Mouse (Mus musculus) urinary bladder, adult 2 months (tissue): ENCODE measurements around the gene Plpp6. TPM values are rescaled to one million over a fixed set of nuclear protein-coding genes. Genes with fewer than 3 reads are reported as not detected.
"Not testable (repeated sequence)": the region's sequence is repeated elsewhere in the genome, so short reads cannot be mapped to it uniquely, and the experiment has no call there.

Source experiments
- DNase-seq: peaks from one replicate; pipeline ENCODE4 v3.0.0; 2022; ENCODE audit warnings: low spot score
- polyA plus RNA-seq: library from polyadenylated mRNA; depleted of rRNA; stranded (reverse); fragments of >200 nt; gene quantifications from 2 replicates; pipeline ENCODE4 v1.2.3, GENCODE M21; 2012; rRNA removed

Gene Plpp6
- polyA plus RNA-seq, 1 experiment: 8.3 TPM

DNA sequence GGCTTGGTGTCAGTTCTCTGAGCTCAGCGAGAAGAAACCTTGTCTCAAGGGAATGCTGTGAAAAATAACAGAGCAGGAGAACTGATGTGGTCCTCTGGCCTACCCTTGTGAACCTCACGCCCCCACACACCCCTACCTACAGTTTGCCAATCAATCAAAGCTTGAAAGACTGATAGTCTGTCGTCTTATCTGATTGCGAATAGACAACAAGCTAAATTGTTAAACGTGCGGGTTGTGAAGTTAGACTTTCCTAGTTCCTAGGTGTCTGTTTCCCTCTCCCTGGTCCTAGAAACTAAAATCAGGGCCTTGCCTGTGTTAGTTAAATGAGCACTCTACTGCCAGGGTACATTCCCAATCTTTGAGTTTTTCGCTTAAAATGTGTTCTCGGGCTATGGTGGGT is 25.8 kb downstream of the Plpp6 start:
- DNase-seq: no peak

- peak; percentile 96 for DNase-seq
These were observed 26.4 kb downstream of the Plpp6 start, which contains the start of gene Cdc37l1 for GRCm38 (mm10) chr19:28990194-28990589. Cdc37l1 (plus strand) TSS chr19:28990352.

DNA sequence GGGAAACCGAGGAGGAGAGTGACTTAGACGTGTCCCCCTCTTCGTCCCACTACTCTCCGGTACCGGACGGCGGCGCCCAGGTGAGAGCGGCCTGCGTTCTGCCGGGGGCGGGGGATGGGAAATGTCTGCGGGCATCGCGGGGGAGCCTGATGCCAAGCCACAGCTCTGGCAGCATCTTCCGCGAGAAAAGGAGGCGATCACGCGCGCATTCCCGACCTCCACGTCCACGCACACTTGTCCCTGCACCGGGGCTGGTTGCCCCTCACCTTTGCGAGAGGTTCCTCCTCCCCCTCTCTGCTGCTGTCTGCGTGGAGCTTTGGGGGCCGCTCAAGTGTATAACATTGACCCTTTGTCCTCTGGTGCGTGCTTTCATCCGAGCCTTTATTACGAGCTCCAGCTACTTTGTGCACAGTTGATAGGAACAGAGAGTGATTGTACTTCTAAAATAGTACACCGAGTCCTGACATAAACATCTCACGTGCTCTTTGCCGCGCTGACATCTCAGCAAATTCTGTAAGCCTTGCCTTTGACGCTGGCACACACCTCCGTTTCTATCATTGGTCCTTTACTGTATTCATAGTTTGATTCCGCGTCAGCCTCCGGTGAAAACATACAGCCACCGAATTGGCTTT is 27.0 kb downstream of the Plpp6 start:
- no peak for DNase-seq

DNA sequence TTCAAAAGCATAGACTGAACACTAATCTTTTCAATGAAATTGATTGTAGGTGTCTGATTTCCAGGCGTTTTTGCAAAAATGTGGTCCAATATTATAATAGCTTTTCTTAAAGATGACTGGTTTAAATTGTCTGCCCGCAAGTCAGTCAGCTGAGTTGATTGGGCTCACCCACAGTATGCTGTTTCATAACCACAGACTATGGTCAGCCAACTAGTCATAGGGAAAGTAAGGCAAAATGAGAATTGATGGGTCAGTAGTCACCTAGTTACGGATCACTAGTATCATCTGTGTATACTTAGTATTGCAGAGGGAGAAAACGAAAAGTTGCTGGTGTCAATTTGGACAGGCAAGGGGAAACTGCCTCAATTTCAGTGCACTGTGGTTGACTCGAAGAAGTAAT is 27.6 kb downstream of the Plpp6 start:
- DNase-seq: no peak

GRCm38 (mm10) chr19:28994870-28995269 is 31.1 kb downstream of the Plpp6 start:
- DNase-seq: no peak

DNA sequence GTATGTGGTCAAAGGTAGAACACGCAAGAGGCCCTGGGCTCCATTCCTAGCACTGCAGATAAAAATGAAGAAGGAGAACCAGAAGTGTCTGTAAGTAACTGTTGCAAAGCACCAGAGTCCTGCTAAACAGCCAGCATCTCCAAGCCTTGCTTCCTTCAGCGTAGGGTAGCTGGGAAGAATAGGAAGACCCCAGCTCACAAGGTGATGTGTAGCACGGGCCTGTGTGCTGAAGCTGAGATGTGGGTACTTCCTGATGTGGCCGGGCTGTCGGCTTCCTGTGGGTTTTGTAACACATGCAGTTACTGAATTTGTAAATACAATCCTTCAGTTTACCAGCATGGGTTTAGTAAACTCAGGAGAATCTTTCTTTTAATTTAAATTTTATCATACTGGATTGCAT is 31.6 kb downstream of the Plpp6 start:
- no peak for DNase-seq

DNA sequence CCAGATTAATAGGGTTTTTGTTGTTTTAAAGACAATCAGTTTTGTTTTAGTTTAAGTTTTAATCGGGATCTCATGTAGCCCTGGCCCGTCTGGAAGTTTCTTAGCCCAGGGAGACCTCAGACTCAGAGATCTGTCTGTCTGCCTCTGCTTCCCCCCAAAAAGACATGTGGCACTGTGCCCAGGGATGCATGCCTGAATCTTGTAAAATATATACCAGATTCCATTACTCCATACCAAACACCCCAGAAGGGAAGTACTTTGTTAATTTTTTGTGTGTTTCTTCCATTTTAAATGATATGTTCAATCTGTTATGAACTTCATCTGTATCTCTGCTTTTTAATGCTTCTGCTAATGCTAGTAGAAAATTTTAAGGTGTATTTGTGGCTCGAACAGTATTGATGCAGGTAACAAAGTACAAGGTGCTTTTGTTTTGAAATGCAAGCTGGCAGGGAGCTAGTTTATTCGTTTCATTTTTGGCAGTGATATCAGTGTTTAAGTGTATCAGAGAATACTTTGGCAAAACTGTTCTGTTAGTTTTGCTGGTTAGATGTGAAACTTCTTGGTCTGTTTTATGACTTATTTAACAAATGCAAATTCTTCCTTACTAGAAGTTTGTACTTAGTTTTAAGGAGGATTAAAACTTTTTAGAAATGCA is 34.4 kb downstream of the Plpp6 start:
- no peak for DNase-seq

- not testable (repeated sequence) for DNase-seq
These were observed 36.6 kb downstream of the Plpp6 start for GRCm38 (mm10) chr19:29000321-29000720.

DNA sequence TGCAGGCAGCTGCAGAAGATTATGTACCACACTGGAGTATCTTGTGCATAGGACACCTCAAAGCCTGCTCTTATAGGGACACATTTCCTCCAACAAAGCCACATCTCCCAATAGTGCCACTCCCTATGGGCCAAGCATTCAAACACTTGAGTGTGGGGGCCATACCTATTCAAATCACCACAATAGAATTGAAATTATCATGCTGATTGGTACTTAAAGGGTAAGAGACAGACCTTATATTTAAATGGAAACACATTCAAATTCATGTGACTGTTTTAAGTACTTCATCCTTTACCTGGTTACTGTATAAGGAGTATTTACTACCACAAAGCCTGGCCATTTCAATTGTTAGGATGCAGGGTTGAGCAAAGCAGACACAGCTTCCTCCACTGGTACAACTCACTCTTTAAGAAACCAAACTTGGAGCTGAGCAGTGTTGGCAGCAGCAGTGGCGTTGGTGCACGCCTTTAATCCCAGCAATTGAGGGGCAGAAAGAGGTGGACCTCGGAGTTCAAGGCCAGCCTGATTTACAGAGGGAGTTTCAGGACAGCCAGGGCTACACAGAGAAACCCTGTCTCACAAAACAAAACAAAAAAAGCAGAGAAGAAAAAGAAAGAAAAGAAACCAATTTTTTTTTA is 44.4 kb downstream of the Plpp6 start:
- DNase-seq: no peak

GRCm38 (mm10) chr19:29009046-29009445 is 45.3 kb downstream of the Plpp6 start:
- no peak for DNase-seq

- no peak for DNase-seq
These were observed 47.7 kb downstream of the Plpp6 start for GRCm38 (mm10) chr19:29011355-29011990.

DNA sequence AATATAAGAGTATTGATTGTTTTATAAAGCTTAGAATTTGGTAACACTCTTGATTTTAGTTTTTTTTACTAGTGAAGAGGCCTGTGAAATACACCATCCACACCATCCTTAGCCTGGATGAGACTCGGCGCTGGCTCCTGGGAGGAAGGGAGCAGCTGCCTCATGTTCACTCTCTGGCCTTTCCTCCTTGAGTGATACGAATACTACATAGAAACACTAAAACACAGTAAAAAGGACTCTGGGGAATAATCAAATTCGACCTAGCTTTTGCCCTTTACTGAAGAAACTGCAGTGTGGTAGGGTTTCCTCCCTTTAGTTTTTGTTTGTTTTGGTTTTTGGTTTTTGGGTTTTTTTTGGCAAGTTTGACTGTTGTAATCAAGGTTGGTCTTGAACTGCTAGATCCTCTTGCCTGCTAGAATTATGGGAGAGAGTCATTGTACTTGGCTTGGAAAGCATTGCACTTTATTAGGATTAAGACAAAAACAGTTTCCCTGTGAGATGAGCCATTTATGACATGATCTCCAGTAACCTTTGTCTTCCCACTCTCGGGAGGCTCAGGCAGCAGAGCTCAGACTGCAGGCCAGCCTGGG is 50.8 kb downstream of the Plpp6 start:
- DNase-seq: no peak

DNA sequence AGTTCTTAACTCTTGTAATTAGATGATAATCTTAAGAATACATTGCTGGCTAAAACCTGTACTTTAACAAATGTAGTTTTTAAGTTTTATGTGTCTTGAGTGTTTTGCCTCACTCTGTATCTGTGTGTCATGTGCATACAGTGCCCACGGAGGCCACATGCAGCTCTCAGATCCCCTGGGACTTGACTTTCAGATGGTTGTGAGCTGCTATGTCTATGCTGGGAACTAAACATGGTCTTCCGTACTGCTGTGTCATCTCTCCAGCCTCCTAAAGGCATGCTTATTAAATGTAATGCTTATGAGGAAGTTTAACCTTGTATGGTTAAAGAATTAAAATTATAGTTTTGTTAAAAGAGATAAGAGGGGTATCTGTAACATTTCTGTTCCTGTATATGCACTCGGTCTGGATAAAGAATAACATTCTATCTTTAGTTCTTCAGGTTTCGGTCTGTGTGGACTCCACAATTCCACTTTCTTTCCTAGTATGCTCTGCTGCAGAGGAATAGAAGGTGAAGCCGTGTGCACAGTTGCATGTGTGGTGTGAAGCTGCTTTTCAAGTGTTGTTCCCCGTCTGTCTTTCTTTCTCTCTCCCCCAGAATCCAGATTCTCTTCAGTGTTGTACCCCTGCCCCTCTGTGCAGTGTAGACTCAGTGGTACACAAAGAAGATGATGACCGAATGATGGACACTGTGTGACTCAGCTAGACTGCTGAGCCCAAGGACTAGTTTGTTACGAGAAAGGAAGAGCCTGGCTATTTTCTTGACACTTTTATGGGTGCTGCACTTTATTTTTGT is 51.9 kb downstream of the Plpp6 start:
- no peak for DNase-seq

- DNase-seq: no peak
These were observed 52.5 kb downstream of the Plpp6 start for GRCm38 (mm10) chr19:29016204-29016765.

Other genes with a start within 250 kb of the Plpp6 start
- 2.8 and 4.0 TPM in 2 replicates for gene Slc1a1, start 128.9 kb upstream of the Plpp6 start, polyA plus RNA-seq
- 3.1 and 3.2 TPM in 2 replicates for gene 4430402I18Rik, start 3.8 kb downstream of the Plpp6 start, polyA plus RNA-seq
- 36.6 and 40.1 TPM in 2 replicates for gene Cdc37l1, start 26.4 kb downstream of the Plpp6 start, polyA plus RNA-seq
- 96.5 and 118 TPM in 2 replicates for gene Ak3, start 84.0 kb downstream of the Plpp6 start, polyA plus RNA-seq
- gene Rcl1, start 137.4 kb downstream of the Plpp6 start, polyA plus RNA-seq: 20.6 and 21.5 TPM in 2 replicates